25 mouse cellular contexts compared by ENCODE assay signal in the genomic region with DNA sequence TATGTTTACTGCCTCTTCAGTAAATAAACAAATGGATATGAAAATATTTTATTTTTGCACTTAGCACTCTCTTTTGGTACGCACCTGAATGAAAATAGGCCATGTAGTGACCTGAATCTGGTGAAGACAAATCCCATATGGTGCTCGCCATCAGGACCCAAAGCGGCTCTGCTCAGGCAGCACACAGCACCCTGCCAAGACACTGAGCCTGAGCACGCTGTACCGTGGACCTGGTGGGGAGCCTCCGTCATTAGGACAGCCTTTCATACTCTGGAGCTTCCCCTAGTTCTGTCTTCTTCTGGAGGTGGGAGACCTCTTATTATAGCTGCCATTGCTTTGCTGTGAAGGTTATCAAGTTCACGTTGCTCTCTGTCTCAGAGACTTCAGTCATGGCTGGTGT. TPM values are rescaled to one million over a fixed set of nuclear protein-coding genes. Genes with fewer than 3 reads are reported as not detected.
A peak's percentile ranks its signal among the peaks of the same experiment; 100 is the strongest.
DNase-seq lines count a peak whose midpoint lies in the region; TF ChIP-seq lines count a peak whose summit lies in the region.
"Had no signal": no experiment of that assay in that cellular context is flagged by ENCODE, and none has a peak within 500 bp of the region (broad histone marks: within the 10 kb centered on the region; RNA-seq: fewer than 3 reads in every experiment).

No protein-coding gene starts in this region.

- H3K27me3 ChIP-seq in cerebellum, adult 2 months (ENCODE audit: control insufficient read depth, insufficient read depth, low read length): no peaks in the 10 kb centered on the region
- H3K27me3 ChIP-seq: embryonic facial prominence, embryonic 13.5 days; forebrain, embryonic 15.5 days; heart, embryonic 12.5 days; hindbrain, embryonic 13.5 days; kidney, embryonic 15.5 days; limb, embryonic 13.5 days; lung, embryonic 15.5 days; neural tube, embryonic 12.5 days had no signal

- TF ChIP-seq CTCF in left cerebral cortex, adult 2 months (IDR thresholded peaks at IDR 0.05): no peak
- TF ChIP-seq CTCF in cerebellum, adult 2 months (IDR thresholded peaks at IDR 0.05; ENCODE audit: borderline replicate concordance, insufficient read depth, low read depth, low read length): no peak

- WGBS in cerebellum, adult 2 months: 19% methylated on average over 7 of the region's 7 CpGs

- H3K27ac ChIP-seq in left cerebral cortex, adult 2 months: peak overlapping the region; percentile 6; the same call in 1 of the 2 replicates
- peak overlapping the region; percentile 89 for H3K27ac ChIP-seq in cerebellum, adult 2 months (ENCODE audit: insufficient read depth, low read length)
- H3K27ac ChIP-seq: embryonic facial prominence, embryonic 13.5 days; forebrain, embryonic 10.5 days; forebrain, embryonic 15.5 days; heart, adult 2 months; hindbrain, embryonic 13.5 days; kidney, embryonic 15.5 days; limb, embryonic 13.5 days; lung, embryonic 15.5 days; neural tube, embryonic 12.5 days had no signal

- H3K4me1 ChIP-seq in cerebellum, adult 2 months (ENCODE audit: control insufficient read depth, insufficient read depth, low read length): peaks cover 38% of the 10 kb centered on the region

- no peak for DNase-seq in left cerebral cortex, adult 2 months (ENCODE audit: extremely low spot score in 1 of 2, low spot score in 2 of 2)
- no peak for DNase-seq in left cerebral cortex, postnatal 14 days (ENCODE audit: low spot score in 2 of 2)
- DNase-seq in cerebellum, adult 2 months: peak; percentile 78 to 89
- DNase-seq in cerebellum, postnatal 14 days: peak; percentile 63 to 71
- no peak for DNase-seq in lung, postnatal 4 days
- no peak for DNase-seq in testis, postnatal 14 days (ENCODE audit: low spot score)
- DNase-seq: adrenal gland, postnatal 36 days; B cell, adult 2 months; embryo, embryonic 11 days; heart, adult 2 months; heart, postnatal 4 days; kidney, adult 18-20 months; kidney, postnatal 36 days; right cerebral cortex, postnatal 4 days; thymus, postnatal 4 days had no signal

- intact Hi-C loops in left cerebral cortex, adult 2 months (cut with DNase I): no loop called here
- intact Hi-C loops in left cerebral cortex, postnatal 14 days (cut with DNase I): no loop called here

- H3K4me3 ChIP-seq in left cerebral cortex, adult 2 months: no peak overlapping the region
- no peak overlapping the region for H3K4me3 ChIP-seq in cerebellum, adult 2 months (replicated peaks; ENCODE audit: insufficient read depth, low read depth, low read length)
- H3K4me3 ChIP-seq: embryonic facial prominence, embryonic 13.5 days; forebrain, embryonic 10.5 days; forebrain, embryonic 15.5 days; heart, adult 2 months; heart, embryonic 12.5 days; hindbrain, embryonic 13.5 days; kidney, embryonic 15.5 days; limb, embryonic 13.5 days; lung, embryonic 15.5 days; myocyte; neural tube, embryonic 12.5 days had no signal

- peak; percentile 32; the same call in 1 of the 2 replicates for TF ChIP-seq POLR2A in cerebellum, adult 2 months (IDR thresholded peaks at IDR 0.05; ENCODE audit: borderline replicate concordance, insufficient read depth, low read length)

RNA-seq across cellular contexts. Expression of a gene that starts 57.6 kb away (rescaled TPM):
- 10 to 100 TPM; 21.4 to 22.1 TPM for total RNA-seq in left cerebral cortex, adult 2 months (2021)
- 10 to 100 TPM; 19.1 to 19.3 TPM for total RNA-seq in left cerebral cortex, postnatal 14 days (2021)
- polyA plus RNA-seq in cerebellum, adult 2 months (2012; rRNA removed): 43.5 and 46.2 TPM in 2 replicates

Comparison
In these comparisons a context has a peak if more than half of its experiments do, and no peak if none do; other contexts are left out.
1. DNase-seq: peak in cerebellum, adult 2 months (2 of 2) and cerebellum, postnatal 14 days (2 of 2); none in left cerebral cortex, adult 2 months (0 of 2), left cerebral cortex, postnatal 14 days (0 of 2), lung, postnatal 4 days (0 of 2) and testis, postnatal 14 days (single experiment).